Mouse (Mus musculus): ENCODE measurements at regions not wholly inside any gene's neighbourhood (a gene's known extent, or its start where the extent isn't known, plus 50 kb on each side); places are given as distances from the start of the nearest gene placed in this dataset.

DNA sequence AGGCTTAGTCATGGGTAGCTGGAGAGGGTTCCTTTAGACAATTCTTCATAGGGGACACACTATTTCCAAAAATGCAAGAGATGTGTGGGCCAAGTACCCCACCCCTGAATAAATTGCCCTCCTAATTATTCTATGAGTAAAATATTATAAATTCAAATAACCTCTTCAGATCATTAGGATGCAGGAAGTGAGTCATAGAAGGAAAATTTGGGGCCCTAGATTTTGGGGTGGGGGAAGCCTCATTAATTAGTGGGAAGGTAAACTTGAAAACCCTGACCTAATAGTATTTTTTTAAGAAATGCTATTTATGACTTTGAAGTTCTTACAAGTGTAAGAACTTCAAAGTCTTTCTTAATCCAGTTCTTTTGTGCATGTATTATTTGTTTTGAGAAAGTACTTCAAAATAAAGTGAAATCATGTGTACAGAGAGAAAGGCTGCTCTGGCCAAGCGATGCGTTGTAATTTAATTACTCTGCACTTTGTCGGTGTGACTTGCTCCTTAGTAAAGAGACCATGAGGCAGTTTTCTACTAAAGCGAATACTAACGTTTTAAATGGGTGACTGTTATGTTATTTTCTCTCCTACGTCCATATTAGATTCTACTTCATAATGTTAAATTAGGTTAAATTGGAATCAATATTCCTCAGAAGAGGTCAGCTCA is 200.6 kb downstream of the Tgfb2 start:
- DNase-seq (ENCODE audit: low spot score), result no peak

DNA sequence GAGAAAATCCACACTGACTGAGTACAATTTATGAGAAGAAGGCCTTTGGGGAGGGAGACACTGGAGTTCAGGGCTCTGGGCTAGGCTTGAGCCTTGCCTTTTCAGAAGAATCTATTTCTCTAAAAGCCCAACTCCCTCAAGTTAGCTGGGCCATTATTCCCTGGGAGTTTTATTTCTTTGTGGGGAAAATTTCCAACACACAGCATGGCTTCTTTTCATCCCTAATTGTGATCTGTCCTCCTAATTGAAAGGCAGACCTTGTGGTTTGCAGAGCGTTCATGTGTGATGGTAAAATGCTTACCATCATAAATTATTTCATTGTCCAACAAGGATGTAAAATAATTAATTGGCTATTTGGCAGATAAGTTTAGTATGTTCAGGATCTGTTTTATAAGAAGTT is 204.1 kb downstream of the Tgfb2 start:
- DNase-seq (ENCODE audit: low spot score), result no peak

DNA sequence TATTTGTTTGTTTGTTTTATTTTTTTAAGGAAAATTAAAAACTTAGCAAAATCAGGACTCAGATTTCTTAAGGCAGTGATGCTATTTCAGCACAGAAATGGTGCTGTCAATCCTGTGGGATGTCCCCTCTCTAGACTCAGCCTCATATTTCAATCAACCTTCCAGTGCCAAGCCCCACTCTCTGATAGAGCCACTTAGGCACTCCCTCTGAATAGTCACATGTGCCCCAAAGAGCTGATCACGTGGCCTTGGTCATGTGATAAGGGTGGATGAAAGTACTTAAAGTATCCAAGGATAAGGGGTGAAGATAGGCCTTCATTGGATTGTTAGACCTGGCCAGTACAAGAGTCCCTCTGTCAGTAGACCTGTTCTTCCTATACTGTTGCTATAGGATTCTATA is 207.9 kb downstream of the Tgfb2 start:
- no peak for DNase-seq (ENCODE audit: low spot score)

DNA sequence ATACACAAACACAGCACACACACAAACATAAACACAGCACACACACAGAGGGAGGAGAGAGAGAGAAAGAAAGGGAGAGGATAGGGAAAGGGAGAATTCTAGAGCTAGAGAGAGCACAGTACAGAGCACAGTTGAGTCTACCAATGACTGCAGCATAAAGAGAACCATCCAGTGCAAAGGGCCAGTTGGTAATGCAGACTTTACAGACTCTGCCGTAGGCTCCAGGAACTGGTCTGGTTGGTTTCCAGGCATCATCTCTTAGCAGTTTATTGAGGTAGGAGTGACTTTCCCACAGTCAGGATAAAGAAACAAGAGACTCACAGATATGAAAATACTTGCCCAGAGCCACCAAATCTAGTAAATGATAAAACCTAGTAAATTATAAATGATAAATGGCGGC is 208.5 kb downstream of the Tgfb2 start:
- no peak for DNase-seq (ENCODE audit: low spot score)

DNA sequence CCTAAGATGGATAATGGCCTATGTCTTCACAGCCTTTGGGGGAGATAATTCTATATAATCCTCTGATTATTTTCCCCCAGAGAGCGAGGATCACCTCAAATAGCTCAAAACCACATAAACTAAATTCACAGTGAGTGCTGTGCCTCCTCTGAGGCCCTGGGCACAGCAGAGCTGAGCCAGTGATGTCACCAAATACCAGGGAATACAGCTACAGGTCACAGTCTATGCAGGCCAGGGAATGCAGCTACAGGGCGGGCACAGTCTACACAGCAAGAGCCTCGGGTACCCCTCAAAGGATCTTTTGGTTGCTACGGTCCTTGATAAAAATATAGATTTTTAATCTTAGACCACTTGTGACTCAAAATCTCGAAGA is 211.4 kb downstream of the Tgfb2 start:
- no peak for DNase-seq (ENCODE audit: low spot score)

DNA sequence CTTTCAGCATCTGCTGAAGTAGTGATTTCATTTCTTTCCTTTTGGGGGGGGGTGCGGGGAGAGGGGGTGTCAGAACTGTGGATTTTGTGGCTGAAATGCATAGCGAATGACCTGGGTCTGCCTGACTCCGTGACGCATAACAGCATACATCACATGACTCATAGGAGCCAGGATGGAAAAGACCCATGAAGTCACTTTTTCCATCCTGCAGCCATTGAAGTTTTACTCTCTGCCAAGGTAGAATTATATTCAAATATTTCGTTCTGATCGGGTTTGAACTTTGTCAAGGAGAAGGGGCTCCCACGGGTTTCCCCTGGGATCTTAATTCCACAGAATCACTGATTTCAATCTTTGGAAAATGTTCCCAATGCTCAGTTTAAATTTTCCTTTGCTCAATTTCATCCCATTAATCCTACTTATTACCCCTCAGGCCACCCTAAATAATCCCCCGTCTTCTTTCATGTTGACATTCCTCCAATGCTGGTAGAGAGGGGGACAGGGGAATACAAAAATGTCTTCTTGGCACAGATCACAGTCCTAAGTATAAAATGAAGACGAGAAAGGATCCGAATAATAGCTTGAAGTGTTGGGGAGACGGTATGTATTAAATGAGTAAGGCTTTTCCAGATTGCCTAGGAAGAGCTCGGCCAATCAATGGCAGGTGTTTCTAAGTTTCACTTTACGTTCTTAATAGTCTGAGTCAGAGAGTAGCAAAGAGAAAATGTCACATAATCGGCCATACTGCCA is 212.0 kb downstream of the Tgfb2 start:
- DNase-seq (ENCODE audit: low spot score), result no peak

DNA sequence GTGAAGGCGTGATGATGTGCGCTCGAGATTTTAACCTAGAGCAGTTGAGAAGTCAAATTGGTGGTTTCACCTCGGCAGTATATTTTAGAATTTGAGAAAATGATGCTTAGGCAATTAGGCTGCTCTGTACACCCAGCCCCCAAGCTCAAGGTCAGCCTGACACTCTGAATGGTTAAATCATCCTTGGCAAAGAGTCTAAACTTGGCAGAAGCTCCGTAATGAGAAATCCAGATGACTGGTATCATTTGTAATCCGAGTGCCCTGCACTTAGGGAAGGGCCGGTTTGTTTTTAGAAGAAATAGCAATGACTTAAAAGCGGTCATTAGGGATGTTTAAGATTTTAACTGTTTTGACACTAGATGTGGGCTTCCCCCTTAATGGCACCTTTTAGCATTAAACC is 223.6 kb downstream of the Tgfb2 start:
- peak; percentile 40 for DNase-seq (ENCODE audit: low spot score)

DNA sequence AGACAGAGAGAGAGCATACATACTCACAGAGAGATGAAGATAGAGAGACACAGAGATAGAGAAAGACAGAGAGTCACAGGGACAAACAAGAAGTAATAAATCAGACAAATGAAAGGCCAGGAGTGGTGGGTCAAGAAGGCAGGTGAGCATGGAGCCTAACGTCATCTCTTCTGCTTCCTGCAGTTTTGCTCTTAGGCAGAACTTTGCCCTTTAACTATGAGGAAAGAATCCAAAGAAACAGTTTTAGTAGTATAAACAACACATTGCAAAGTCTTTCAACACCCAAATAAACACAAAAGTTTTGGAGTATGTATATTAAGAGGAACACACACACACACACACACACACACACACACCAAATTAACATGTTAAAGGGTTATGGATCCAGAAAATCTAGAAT is 225.8 kb downstream of the Tgfb2 start:
- no peak for DNase-seq (ENCODE audit: low spot score)

DNA sequence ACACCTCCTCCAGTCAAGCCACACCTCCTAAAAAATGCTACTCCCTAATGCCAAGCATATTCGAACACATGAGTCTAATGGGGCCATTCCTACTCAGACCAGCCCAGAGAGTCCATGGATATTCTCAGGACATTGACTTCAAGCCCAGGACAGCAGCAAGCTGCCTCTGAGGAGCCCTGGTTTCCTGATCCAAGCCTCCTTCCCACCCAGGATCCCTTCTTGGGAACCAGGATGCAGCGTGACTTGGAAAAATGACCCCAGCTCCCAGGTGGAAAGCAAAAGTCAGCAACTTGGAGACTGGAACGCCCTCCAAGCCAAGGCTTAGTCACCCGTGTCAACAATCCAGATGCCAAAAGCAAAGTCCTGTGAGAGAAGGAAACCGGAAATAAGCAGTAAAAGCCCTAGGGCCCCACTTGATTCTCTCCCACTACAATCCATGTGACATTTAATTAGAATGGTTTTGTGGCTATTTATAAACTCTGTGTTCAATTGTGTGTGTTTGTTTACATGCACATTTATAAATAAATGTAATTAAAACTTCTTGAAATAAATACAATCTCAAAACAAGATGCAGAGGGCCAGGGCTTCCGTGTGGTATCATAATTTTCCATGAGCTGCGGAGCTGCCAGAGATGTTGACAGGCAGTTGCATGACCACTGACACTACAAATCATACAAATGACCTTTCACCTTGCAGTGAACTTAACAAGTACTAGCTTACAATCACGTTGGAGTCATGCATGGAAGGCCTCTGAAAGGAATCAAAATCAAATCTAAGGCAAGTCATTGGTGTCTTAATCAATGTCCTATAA is 227.2 kb downstream of the Tgfb2 start:
- no peak for DNase-seq (ENCODE audit: low spot score)

DNA sequence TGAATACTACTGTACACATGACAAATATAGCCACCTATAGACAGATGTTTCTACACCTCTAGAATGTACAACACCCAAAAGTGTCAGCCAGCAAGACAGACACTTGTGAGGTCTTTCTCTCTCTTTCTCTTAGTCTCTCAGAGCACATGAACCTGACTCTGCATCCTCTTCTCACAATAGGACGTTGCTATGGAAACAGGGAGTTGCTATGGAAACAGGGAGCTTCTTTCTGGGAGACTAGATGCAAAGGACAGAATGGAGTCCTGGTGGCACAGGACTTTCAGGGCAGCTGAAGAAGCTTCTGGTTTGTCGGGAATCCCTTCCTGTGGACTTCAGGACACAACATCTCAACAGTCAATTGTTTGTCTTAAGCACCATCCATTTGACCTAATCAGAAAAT is 230.9 kb downstream of the Tgfb2 start:
- DNase-seq (ENCODE audit: low spot score), result peak; percentile 87

DNA sequence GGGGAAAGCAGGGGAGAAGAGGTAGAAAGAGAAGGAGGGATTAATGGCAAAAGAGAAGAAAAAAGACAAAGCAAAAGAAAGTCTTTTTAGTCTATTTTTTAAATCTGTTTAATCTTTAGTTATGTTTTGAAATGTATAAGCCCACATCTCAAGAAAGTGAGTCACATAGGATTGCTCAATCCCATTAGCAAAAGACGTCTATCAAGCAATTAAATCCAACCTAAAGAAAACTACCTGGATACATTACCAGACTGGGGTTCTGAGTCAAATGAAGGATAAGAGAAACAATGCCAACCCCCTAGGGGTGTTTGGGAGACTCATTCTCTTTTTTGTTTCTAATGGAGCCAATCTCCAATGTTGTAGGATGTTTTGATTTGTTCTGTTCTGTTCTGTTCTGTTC is 231.4 kb downstream of the Tgfb2 start:
- DNase-seq (ENCODE audit: low spot score), result no peak

DNA sequence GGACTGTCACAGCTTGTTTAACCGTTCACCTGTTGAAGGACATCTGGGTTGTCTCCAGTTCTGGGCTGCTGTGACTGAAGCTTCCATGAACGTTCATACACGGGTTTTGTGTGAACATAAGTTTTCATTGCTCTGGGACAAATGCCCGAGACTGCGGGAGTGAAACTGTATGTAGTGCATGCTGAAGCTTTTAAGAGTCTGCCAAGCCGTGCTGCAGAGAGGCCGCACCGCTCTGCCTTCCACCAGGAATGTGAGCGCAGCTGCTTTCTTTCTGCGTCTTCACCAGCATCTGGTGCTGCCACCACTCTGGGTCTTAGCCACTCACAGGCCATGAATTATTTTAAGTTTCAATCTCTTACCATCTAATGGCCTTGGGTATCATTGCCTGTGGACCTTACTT is 232.8 kb downstream of the Tgfb2 start:
- no peak for DNase-seq (ENCODE audit: low spot score)

DNA sequence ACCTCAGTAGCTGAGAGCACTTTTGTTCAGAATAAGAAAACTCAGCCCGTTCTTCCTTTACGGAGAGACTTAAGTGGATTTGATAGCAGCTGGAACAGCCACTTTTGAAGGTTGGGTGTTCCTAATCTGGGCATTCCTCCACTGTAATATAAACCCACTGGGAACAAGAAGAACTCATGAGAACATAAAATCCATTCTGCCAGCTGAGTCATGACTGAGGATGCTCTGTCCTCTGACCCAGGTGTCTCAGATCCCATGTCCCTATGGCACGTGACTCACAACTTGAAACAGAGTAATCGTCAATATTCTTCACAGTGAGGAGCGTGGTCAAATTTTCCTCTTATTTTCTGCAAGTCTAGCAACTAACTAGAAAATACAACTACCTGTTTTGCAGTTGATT is 240.3 kb downstream of the Tgfb2 start:
- no peak for DNase-seq (ENCODE audit: low spot score)

DNA sequence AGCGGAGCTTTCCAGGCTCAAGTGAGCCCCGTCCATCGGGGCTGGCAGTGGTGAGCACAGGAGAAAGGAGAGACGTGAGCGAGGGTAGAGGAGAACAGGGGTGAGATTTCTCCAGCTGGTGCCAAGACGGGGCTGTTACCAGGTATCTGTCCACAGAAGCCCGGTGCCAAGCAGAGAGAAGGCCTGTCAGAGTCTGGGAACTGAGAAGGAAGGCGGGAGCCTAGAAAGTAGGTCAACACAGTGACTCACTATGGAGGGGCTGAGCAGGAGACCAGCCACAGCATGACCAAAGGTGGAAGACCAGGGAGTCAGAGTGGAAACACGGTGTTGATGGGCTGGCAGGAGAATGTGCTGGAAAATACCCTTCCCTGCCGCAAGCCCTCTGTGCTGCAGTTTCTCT is 245.0 kb downstream of the Tgfb2 start:
- DNase-seq (ENCODE audit: low spot score), result no peak

DNA sequence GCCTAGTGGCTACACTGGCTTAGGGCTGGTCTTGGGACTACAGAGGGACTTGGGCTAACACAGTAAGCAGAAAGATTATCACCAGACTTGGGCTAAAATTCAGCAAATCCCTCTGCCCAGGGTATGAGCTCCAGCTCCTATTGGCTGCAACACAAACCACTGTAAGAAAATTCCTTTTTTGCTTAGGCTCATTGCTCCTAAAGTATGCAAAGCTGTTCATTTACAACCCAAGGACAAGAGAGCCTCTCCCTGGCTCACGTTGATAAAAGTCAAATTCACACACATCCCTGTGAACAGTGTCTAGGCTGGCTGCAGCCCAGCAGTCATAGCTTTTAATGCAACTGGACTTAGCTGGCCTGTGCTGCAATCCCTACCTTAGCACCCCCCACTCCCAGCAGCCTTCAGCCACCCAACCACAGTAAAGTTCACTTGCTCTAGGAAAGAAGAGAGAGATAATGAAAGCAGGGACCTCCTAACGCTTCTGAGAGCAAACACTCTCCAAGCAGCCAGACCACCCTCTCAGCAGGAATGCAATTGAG is 247.6 kb downstream of the Tgfb2 start:
- no peak for DNase-seq (ENCODE audit: low spot score)

DNA sequence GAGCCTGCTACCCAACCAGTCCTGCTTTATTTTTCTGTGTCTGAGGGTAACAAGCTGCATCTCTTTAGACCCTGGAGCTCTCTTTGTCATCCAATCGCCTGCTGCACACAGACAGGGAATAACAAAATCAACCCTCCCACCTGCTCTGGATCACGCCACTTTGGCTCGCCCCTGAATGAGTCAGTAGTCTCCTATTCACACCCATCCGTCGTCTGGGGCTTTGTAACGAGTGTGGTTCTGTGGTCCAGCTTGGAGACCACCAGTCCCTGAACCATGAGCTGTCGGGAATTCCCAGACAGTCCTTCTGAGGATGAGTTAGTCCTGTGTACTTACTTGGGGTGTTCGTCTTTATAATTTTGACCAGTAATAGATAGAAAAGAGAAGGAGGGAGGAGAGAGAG is 248.7 kb downstream of the Tgfb2 start:
- DNase-seq (ENCODE audit: low spot score), result no peak

DNA sequence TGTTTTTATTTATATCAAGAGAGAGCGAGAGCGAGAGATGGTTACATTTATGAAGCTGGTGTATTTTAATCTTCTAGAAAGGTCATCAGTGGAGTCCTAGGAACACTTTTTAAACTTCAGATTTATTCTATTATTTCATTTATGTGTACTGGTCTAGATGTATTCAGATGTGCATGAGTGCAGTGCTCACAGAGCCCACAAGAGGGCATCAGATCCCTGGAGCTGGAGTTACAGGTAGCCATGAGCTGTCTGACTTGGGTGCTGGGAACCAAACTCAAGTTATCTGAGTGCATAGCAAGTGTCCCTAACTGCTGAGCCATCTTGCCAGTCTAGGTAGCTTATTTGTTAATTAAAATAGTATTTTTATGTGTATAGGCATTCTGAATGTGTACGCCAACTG is 249.7 kb downstream of the Tgfb2 start:
- no peak for DNase-seq (ENCODE audit: low spot score)

DNA sequence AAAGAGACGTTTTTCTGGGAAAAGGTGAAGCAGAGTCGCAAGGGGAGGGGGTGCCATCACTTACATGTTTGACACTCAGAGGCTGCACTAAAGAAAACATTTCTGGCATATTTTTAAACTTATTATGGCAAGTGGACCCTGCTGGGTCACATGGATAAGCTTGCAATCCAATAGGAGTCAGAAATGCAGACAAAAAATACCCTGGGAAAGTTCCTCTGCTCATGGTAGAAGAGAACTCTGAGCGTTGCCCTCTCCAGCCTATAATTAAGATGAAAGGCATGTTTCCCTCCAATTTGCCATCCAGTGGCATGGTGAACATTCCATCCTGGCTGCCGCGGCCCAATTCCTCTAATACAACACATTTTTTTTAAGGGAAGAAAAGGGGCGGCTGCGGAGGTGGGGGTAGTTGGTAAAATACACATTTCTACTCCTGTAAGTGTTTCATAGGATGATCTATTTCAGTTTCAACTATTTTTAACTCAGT is 250.6 kb downstream of the Tgfb2 start:
- no peak for DNase-seq (ENCODE audit: low spot score)

DNA sequence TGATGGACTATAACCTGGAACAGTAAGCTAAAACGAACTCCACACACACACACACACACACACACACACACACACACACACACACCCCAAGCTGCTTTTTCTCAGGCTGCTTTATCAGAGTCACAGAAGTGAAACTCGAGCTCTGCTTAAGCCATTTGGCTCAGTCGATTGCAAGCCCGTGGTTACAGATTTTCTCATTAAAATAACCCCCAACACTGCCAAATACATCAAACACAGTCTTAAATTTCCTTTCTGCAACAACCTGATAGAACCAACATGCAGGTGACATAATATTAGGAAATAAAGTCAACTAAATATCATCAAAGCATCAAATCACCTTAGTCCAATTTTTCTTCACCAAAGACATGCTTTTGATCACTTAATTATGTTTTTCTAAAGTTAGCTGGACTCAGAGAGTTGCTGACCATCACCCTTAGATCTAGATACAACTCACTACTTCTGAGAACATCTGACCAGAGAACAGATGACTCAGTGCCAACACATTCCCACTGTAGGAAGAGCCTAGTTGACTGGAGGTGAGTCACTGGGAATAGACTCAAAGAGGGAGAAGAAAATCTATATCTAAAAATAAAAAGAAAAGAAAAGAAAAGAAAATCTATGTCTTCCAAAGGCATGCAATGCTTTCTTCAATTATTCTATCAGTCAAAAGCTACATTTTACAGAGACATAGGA is 251.2 kb downstream of the Tgfb2 start:
- DNase-seq (ENCODE audit: low spot score), result no peak

DNA sequence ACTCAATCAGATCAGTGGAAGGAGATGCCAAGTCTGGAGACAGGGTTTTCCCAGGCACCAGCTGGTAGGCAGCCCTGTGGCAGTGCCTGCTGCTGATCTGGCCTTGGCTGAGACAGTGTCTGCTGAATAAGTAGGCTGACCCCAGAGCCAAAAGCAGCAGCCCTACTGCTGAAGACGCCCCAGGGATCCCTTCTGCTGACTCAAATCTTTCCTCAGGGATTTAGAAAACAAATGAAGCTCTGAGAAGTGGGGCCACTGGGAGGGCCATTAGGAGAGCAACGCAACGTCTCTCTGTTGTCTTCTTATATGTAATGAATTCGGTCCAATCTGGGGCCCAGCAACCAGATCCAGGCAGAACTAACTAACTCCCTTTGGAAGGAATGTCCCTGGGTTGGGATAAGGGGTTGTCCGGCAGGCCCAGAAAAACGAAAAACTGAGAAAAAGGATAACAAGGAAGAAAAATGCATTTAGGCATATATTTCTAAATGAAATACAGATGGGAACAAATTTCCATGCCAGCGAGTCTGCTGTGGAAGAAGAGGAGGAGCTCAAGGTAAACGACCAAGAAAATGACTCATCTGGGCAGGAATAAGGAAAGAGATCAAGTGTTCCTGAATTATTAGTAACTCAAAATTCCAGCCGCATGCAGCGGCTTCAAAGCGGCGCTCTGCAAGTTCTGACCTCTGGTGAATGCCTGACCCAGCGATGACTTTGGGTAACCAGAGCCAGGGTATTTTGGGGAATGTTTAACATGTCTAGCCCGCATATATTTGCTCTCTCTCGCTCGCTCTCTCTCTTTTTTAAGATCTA is 256.7 kb downstream of the Tgfb2 start:
- DNase-seq (ENCODE audit: low spot score), result peak; percentile 31

DNA sequence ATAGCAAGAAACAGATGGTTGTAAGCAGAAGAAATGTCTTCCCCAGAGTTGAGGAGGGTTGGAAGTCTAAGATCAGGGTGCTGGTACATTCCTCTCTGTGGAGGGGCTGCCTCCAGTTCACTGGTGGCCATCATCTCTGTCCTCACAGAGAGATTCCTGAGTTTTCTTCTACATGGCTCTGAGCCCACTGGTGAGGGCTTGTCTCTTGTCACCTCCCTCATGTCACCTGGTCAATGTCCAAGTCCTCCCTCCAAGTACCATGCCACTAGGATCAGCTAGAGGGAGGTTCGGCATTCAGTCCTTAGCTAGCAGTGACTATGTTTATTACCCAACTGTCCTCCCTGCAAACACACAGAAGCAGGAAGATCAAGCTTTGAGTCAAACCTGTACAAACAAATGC is 258.3 kb downstream of the Tgfb2 start:
- DNase-seq (ENCODE audit: low spot score), result no peak
